Mouse (Mus musculus) stomach, postnatal 0 days (tissue): ENCODE data around the gene Cox6a1.

Experiments used
- CTCF ChIP-seq: IDR thresholded peaks from 2 replicates; pipeline ENCODE4 v1.5.1; 2016; ENCODE audit warnings: antibody characterized with exemption, low read depth, mild to moderate bottlenecking, moderate library complexity
- EP300 ChIP-seq: optimal IDR thresholded peaks from 2 replicates; pipeline ENCODE3; 2016; ENCODE audit warnings: antibody characterized with exemption

GRCm38 (mm10) chr5:115362819-115363714 lies 14.3 kb upstream of the Cox6a1 start:
- TF ChIP-seq CTCF (no peak), EP300 (no peak)
